Mouse (Mus musculus): Measurements from ENCODE around the gene Olfr1392.

The Olfr1392 gene

DNA sequence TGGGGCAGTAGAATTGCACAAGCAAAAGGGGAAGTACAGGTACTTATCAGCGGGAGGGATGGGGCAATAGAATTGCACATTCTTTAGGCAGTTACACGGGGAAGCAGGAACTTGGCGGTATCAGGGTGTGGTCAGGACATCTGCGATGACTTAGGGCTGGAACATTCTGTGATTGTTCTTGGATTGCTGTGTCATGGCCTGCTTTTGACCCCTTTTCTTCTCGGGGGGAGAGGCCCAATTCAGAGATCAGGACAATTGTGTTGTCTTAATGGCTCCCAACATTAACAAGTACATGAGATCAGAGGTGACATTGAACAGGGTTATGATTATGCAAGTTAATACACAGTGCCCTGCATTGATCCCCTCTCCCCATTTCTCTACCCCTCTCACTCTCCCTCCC, 23.5 kb downstream of the Olfr1392 start:
- DNase-seq (ENCODE audit: low read depth, low spot score) = peak; percentile 58

DNA sequence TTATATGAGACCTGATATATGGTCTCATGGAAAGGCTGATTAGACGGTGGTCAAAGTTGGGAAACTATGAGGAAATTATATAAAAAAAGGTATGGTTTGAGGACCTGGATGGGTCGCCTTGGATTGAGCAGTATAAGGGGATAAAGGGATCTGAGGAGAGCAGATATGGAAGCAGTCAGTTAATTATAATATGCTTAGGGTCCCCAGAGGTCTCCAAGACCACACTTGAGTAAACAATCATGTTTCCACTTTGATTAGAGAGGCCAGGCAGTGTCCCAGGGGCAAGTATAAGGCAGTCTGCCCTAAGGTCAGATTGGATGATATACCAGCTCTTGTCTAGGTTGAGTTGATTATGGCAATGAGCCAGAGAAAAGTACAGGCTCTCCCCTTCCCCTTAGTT, 37.4 kb downstream of the Olfr1392 start, which contains the start of gene Olfr1391:
Gene Olfr1391, plus strand, starts transcription at position 301 of the 400 bp plus-strand sequence.
- no peak for DNase-seq (ENCODE audit: low read depth, low spot score)

DNA sequence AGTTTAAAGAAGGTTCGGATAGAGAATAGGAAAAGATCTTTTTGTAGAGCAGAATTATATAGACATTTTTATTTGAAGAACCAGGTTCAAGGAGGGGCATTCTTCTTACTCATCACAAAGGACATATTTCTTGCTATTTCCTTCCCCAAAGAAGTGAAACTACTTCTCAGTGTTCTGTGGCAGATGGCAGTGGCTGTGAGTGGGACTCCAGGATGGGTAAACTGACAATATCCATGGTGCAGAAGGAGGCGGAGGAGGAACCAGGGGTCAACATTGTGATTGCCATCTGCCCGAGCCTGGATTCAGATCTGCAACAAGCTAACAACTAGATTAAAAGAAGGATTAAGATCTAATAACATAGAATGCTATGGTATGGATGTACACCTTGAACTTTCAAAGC, 41.6 kb downstream of the Olfr1392 start:
- DNase-seq (ENCODE audit: low read depth, low spot score) = no peak

DNA sequence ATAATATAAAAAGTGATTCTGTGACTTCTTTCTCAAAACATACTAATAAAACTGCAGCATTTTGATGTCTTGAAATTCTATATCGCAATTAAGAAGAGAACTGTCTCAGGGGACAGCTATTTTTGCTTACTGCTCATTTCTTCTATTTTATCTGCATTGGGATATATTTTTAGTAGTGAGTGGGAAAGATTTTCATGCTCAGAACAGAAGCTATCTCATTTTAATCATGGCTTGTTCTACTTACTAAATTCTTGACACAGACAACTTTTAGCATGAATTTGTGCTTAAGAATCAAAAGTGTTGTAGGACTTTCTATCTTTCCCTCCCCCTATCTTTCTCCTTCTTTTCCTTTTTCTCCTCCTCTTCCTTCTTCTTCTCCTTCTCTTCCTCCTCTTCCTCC, 44.6 kb downstream of the Olfr1392 start:
- DNase-seq (ENCODE audit: low read depth, low spot score) = no peak

DNA sequence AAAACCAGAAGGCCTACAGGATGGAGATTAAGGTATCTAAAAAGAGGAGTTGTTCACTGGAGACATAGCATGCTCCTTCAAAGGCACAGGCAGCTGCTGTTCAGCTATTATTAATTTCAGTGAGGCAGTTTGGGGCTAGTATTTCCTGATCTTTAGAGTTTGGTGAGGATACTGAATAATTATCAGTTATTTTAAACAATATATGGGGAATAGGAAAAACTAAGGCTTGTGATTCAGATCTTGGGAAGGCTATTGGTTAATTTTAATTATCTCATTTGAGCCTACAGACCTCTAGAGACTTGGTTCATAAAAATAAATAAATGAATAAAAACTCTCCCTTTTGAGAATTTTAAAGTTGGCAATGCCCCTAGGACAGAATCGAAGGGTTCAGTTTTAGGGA, 49.8 kb downstream of the Olfr1392 start, which contains the start of gene Olfr1390:
Gene Olfr1390, plus strand, starts transcription at position 301 of the 400 bp plus-strand sequence.
- no peak for DNase-seq (ENCODE audit: low read depth, low spot score)

DNA sequence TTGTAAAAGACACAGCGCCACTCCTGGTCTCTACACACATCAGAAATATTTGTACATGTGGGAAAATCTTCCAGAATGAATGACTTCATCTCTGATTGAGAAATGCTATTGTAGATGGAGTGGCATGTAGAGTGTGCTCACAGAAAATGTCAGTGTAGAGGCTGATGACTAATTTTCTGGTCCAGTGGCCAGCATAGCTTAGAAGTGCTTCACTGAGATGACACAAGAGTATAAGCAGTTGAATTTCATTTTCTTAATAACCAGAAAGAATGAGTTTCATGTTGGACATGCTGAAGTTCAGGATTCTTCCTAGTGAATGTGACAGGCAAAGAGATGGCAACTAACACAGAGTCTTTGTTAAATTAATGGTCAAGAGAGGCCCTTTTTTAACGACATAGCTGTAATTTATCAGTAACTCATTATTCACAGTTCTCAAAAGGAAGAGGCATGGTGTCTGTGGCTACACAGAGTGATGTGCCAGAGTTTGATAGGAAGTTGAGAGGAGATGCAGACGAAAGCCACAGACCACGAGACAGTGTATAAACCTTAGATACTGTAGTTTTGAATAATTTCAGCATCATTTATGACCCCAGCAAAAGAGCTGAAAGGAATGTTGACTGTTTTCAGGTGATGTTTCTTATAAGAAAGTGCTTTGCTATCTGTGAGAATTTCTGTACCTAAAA, 52.2 kb downstream of the Olfr1392 start:
- no peak for DNase-seq (ENCODE audit: low read depth, low spot score)

Measured in ZHBTc4 (cell line).